Mouse (Mus musculus) kidney, postnatal 0 days (tissue): Measurements from ENCODE around the gene Ap3m1. TPM values are rescaled to one million over a fixed set of nuclear protein-coding genes. Genes with fewer than 3 reads are reported as not detected.

Source experiments
- ATAC-seq: fragments of 200-750 bp; cut with Nextera tagmentation; replicated peaks from 2 replicates; pipeline ENCODE4 v1.8.0; 2017; ENCODE audit warnings: low read depth, moderate number of reproducible peaks, moderate TSS enrichment, moderate library complexity; ENCODE audit not compliant: low FRiP score
- DNase-seq: peaks from one replicate; pipeline ENCODE4 v3.0.0-alpha.2; 2016; ENCODE audit warnings: low spot score
- H3K27ac ChIP-seq: fragments of 300-500 bp; sonication (generic); 2 replicates; pipeline ENCODE4 v1.5.1; 2014; ENCODE audit warnings: mild to moderate bottlenecking
- H3K27me3 ChIP-seq: fragments of 300-500 bp; sonication (generic); 2 replicates; pipeline ENCODE4 v1.6.1; 2014; ENCODE audit warnings: low read length, mixed read lengths; ENCODE audit not compliant: insufficient read depth
- H3K36me3 ChIP-seq: fragments of 300-500 bp; sonication (generic); 2 replicates; pipeline ENCODE4 v1.6.1; 2014; ENCODE audit warnings: low read length, mixed read lengths; ENCODE audit not compliant: insufficient read depth
- H3K4me1 ChIP-seq: fragments of 300-500 bp; sonication (generic); replicated peaks from 2 replicates; pipeline ENCODE4 v1.6.1; 2014; ENCODE audit warnings: antibody characterized with exemption, low read length, mixed read lengths; ENCODE audit not compliant: insufficient read depth
- H3K4me2 ChIP-seq: fragments of 300-500 bp; sonication (generic); 2 replicates; pipeline ENCODE4 v1.6.1; 2014; ENCODE audit warnings: mild to moderate bottlenecking, low read length, moderate library complexity, mixed read lengths
- H3K4me3 ChIP-seq: fragments of 300-500 bp; sonication (generic); replicated peaks from 2 replicates; pipeline ENCODE4 v1.5.1; 2014; ENCODE audit warnings: low read depth, low read length
- H3K9ac ChIP-seq: fragments of 300-500 bp; sonication (generic); 2 replicates; pipeline ENCODE4 v1.6.1; 2014; ENCODE audit warnings: low read depth, low read length
- H3K9me3 ChIP-seq: fragments of 300-500 bp; sonication (generic); replicated peaks from 2 replicates; pipeline ENCODE4 v1.6.1; 2016; ENCODE audit warnings: low read length, inconsistent platforms, mixed read lengths
- CTCF ChIP-seq: IDR thresholded peaks from 2 replicates; pipeline ENCODE4 v1.5.1; 2016; ENCODE audit warnings: antibody characterized with exemption, low read depth, mild to moderate bottlenecking, moderate library complexity
- WGBS: fragments of 180-500 bp; shearing (Covaris S2); extraction: QIAGEN DNeasy Blood & Tissue Kit; methylation state at CpG from one replicate; pipeline ENCODE4 v1.1.7; 2014; 5-methylcytosine and 5-hydroxymethylcytosine counted together
- polyA plus RNA-seq: library from polyadenylated mRNA; unstranded; fragments of >200 nt; fragmentation: Nextera tagmentation; extraction: Ambion mirVana; gene quantifications from 2 replicates; pipeline ENCODE4 v1.2.1, GENCODE M21; 2015

Ap3m1 gene
- polyA plus RNA-seq, 1 experiment from 2014 or later, result 50.7 TPM

DNA sequence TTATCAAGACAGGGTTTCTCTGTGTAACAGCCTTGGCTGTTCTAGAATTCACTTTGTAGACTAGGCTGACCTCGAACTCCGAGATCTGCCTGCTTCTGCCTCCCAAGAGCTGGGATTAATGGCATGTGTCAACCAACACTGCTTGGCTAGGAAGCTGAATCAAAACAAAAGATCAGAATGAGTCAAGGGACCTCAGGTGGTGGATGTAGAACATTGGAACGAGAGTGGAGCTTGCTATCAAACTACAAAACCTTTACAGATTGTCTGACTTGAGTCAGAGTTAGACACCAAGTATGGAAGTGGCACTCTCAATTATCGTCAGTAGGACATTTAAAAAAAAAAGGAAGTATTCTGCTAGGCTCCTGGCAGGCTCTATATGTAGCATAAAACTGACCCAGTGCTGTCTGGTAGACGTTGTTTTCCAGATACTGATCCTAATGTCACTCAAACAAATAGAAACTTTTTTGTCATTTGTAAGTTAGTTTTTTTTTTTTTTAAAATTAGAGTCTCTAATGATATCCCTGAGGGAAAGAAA, 38.4 kb downstream of the Ap3m1 start:
- Histone ChIP-seq H3K4me2 (no peak overlapping the region), H3K36me3 (peaks cover 39% of the 10 kb centered on the region), H3K4me1 (no peaks in the 10 kb centered on the region), H3K27me3 (no peaks in the 10 kb centered on the region), H3K9ac (no peak overlapping the region), H3K27ac (no peak overlapping the region), H3K9me3 (no peaks in the 10 kb centered on the region), H3K4me3 (no peak overlapping the region)
- no peak for TF ChIP-seq CTCF
- no peak for DNase-seq
- no peak for ATAC-seq
- 75% methylated on average over 5 of the region's 5 CpGs for WGBS

DNA sequence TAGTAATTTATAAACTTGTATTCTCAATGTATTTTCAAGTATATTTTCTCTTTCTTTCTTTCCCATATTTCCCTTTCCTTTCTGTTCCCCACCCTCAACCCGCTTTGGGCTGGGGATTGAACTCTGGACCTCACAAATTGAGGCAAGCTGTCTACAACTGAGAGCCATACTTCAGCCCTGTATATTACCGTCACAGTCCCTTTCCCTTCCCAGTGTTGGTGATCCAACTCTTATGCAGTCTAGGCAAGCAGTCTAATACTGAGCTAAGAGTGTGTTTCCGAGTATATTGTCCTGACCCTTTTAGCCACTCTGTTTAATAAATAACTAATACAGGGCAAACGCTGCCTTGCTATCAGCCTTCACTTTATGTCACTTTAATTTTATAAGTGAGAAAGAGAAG, 52.7 kb downstream of the Ap3m1 start:
- H3K9ac ChIP-seq, result no peak overlapping the region
- no peak overlapping the region for H3K4me3 ChIP-seq
- ATAC-seq, result no peak
- H3K4me2 ChIP-seq, result no peak overlapping the region
- H3K27ac ChIP-seq, result no peak overlapping the region
- 64% methylated on average over 4 of the region's 4 CpGs for WGBS
- H3K27me3 ChIP-seq, result no peaks in the 10 kb centered on the region
- H3K4me1 ChIP-seq, result no peaks in the 10 kb centered on the region
- DNase-seq, result no peak
- TF ChIP-seq CTCF, result no peak
- H3K36me3 ChIP-seq, result peaks cover 28% of the 10 kb centered on the region
- H3K9me3 ChIP-seq, result no peaks in the 10 kb centered on the region

DNA sequence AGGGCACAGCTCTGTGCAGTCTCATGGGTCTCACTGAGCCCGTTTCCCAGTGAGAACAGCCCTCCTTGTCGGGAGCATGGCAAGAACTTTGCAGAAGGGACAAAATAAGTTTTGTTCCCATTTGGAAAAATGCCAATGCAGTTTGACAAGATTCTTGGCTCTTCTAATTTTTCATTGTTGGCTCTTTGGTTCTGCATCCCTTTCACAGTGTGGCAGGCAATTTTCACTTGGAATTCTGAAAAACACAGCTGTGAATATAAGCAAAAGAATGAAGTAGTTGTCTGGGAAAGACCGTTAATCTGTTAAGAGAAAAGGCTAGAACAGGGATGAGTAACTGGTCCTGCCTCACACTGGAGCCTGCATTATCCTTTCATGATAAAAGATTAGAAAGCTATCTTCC, 54.8 kb downstream of the Ap3m1 start:
- DNase-seq (no peak), ATAC-seq (no peak)
- Histone ChIP-seq H3K36me3 (peaks cover 23% of the 10 kb centered on the region), H3K9me3 (no peaks in the 10 kb centered on the region), H3K4me3 (no peak overlapping the region), H3K27me3 (no peaks in the 10 kb centered on the region), H3K27ac (no peak overlapping the region), H3K4me1 (no peaks in the 10 kb centered on the region), H3K9ac (no peak overlapping the region), H3K4me2 (no peak overlapping the region)
- WGBS, result 69% methylated on average over 3 of the region's 3 CpGs
- no peak for TF ChIP-seq CTCF

DNA sequence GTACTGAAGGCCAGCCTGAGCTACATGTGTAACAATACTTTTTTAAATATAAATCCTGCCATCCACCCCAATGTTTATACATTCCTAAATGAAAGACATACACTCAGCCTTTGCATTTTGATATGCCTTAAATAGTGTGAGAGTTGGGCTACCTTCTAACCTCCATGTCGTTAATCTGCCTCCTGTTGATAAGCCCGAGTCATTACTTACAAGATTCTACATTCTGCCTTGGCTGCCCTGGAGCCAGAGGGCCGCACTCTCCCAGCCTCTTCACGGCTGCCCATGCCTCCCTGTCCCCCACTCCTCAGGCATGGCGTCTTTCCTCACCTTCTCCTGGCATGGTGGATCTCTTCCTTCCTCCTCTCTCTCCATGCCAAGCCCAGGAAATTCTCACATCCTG, 55.9 kb downstream of the Ap3m1 start:
- H3K4me1 ChIP-seq, result no peaks in the 10 kb centered on the region
- H3K4me3 ChIP-seq, result no peak overlapping the region
- no peaks in the 10 kb centered on the region for H3K27me3 ChIP-seq
- peaks cover 19% of the 10 kb centered on the region for H3K36me3 ChIP-seq
- ATAC-seq (no peak), DNase-seq (no peak)
- H3K9me3 ChIP-seq, result no peaks in the 10 kb centered on the region
- no peak for TF ChIP-seq CTCF
- H3K9ac ChIP-seq, result no peak overlapping the region
- 53% methylated on average over 5 of the region's 5 CpGs for WGBS
- H3K27ac ChIP-seq, result no peak overlapping the region
- H3K4me2 ChIP-seq, result no peak overlapping the region

DNA sequence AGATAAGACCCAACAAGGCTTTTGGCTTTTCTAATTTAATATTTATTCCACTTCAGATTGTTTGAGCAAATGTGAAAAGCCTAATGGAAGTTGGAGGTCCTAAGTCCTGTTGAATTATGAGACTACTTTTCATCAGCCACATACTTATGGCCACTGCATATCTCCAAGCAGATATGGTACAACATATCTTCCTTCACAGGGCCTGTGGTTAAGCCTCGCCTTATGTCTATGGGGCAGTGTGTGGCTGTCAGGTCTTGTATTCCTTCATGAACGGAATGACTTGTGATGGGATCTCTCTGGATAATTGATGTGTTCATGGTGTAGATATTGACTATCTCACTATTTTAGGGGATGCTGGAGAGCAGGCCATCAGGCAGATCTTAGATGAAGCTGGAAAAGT, 56.8 kb downstream of the Ap3m1 start:
- Histone ChIP-seq H3K4me2 (no peak overlapping the region), H3K9ac (no peak overlapping the region), H3K36me3 (peaks cover 14% of the 10 kb centered on the region; the same call in 1 of the 2 replicates), H3K9me3 (no peaks in the 10 kb centered on the region), H3K27me3 (no peaks in the 10 kb centered on the region), H3K4me3 (no peak overlapping the region), H3K4me1 (no peaks in the 10 kb centered on the region), H3K27ac (no peak overlapping the region)
- DNase-seq (no peak), ATAC-seq (no peak)
- WGBS, result 91% methylated on average over 2 of the region's 2 CpGs
- no peak for TF ChIP-seq CTCF

DNA sequence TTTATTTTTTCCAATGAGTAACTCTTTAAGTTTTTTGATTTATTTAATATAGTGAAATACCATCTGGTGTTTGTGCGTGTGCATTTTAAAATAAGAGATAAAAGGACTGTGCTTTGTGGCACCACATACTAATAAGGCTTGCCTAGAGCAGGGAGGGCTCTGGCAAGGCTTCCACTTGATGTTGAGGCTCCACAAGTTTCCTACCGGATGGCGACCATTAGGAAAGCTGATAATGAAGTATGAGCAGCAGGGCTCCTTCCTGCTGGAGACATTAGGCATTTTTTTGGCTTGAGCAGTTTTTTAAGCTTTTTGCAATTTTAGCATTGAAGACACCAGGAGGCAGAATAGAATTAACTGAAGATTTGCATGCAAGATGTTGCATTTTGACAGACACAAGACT, 57.8 kb downstream of the Ap3m1 start:
- H3K4me3 ChIP-seq, result no peak overlapping the region
- TF ChIP-seq CTCF, result no peak
- H3K4me1 ChIP-seq, result no peaks in the 10 kb centered on the region
- H3K27ac ChIP-seq, result no peak overlapping the region
- H3K4me2 ChIP-seq, result no peak overlapping the region
- DNase-seq, result no peak
- WGBS, result 85% methylated on average over 3 of the region's 3 CpGs
- H3K9ac ChIP-seq, result no peak overlapping the region
- no peaks in the 10 kb centered on the region for H3K9me3 ChIP-seq
- ATAC-seq, result no peak
- H3K27me3 ChIP-seq, result no peaks in the 10 kb centered on the region
- peaks cover 14% of the 10 kb centered on the region; the same call in 1 of the 2 replicates for H3K36me3 ChIP-seq
